Mouse (Mus musculus) midbrain, embryonic 13.5 days (tissue): ENCODE measurements around the gene Vmn1r27. TPM values are rescaled to one million over a fixed set of nuclear protein-coding genes. Genes with fewer than 3 reads are reported as not detected.

ENCODE experiments used
- ATAC-seq: fragments of 200-750 bp; cut with Nextera tagmentation; 2 replicates; pipeline ENCODE4 v1.8.0; 2017; ENCODE audit warnings: mild to moderate bottlenecking, moderate TSS enrichment, moderate library complexity
- H3K27ac ChIP-seq: fragments of 300-500 bp; sonication (generic); 2 replicates; pipeline ENCODE4 v1.5.1; 2015; ENCODE audit warnings: inconsistent platforms, mild to moderate bottlenecking, moderate library complexity
- H3K27me3 ChIP-seq: fragments of 300-500 bp; sonication (generic); 2 replicates; pipeline ENCODE4 v1.6.1; 2015; ENCODE audit warnings: mild to moderate bottlenecking, inconsistent platforms
- H3K36me3 ChIP-seq: fragments of 300-500 bp; sonication (generic); 2 replicates; pipeline ENCODE4 v1.6.1; 2015; ENCODE audit warnings: mild to moderate bottlenecking, inconsistent platforms
- H3K4me1 ChIP-seq: fragments of 300-500 bp; sonication (generic); replicated peaks from 2 replicates; pipeline ENCODE4 v1.6.1; 2015; ENCODE audit warnings: inconsistent platforms
- H3K4me2 ChIP-seq: fragments of 300-500 bp; sonication (generic); replicated peaks from 2 replicates; pipeline ENCODE4 v1.6.1; 2015; ENCODE audit warnings: moderate library complexity, mild to moderate bottlenecking, inconsistent platforms
- H3K4me3 ChIP-seq: fragments of 300-500 bp; sonication (generic); replicated peaks from 2 replicates; pipeline ENCODE4 v1.5.1; 2015; ENCODE audit warnings: mild to moderate bottlenecking, inconsistent platforms
- H3K9ac ChIP-seq: fragments of 300-500 bp; sonication (generic); replicated peaks from 2 replicates; pipeline ENCODE4 v1.6.1; 2015; ENCODE audit warnings: mild to moderate bottlenecking, inconsistent platforms
- H3K9me3 ChIP-seq: fragments of 300-500 bp; sonication (generic); 2 replicates; pipeline ENCODE4 v1.6.1; 2016; ENCODE audit warnings: mild to moderate bottlenecking, inconsistent platforms
- WGBS: fragments of 180-500 bp; shearing (Covaris S2); methylation state at CpG from one replicate; pipeline ENCODE4 v1.1.7; 2015; 5-methylcytosine and 5-hydroxymethylcytosine counted together
- polyA plus RNA-seq: library from polyadenylated mRNA; unstranded; fragments of >200 nt; fragmentation: Nextera tagmentation; extraction: Ambion mirVana; gene quantifications from 2 replicates; pipeline ENCODE4 v1.2.1, GENCODE M21; 2015

Vmn1r27 gene
- polyA plus RNA-seq, result not detected in 2 replicates

DNA sequence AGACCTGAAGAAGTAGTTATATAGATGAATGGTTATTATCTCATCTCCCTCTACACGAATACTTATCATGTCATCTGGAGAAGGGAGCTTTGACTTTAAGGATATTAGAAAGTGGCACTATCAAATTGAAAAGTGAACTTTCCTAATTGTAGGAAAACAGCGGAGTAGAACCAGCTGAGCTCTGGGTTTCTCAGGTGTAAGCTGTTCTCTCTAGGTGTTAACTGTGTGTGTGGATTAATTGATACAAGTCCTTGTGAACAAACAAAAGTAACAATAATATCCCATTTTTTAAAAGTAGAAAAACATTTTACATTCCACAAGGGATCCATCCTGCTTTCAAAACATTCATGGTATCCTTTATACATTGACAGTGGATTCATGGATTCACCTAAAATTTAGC is at the start of gene Vmn1r27:
Gene Vmn1r27 (minus strand): TSS at position 101 of the 400 bp plus-strand sequence.
- 87% methylated on average over 2 of the region's 2 CpGs for WGBS
- Histone ChIP-seq H3K9ac (no peak within 1 kb of the TSS), H3K27me3 (no peaks in the 10 kb centered on the region), H3K27ac (no peak within 1 kb of the TSS), H3K9me3 (no peaks in the 10 kb centered on the region), H3K4me3 (no peak within 1 kb of the TSS), H3K4me1 (no peaks in the 10 kb centered on the region), H3K4me2 (no peak within 1 kb of the TSS), H3K36me3 (no peaks in the 10 kb centered on the region)
- ATAC-seq, result no peak

DNA sequence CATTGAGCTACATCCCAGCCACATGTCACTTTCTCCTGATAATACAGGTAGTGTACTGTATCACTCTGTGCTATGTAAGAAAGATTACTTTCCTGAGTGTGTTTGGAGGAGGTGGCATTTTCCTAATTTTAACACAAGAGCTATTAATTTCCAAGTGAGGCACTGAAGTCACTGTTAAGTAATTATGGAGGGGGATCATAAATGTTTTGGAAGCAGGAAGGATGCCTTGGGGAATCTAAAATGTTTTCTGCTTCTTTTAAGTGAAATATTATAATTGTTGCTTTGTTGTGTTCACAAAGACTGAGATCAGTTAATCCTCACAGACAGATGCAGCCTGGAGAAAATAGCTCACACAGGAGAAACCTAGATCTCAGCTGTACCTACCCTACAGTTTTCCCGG is 43.1 kb upstream of the Vmn1r27 start, which contains the start of gene Vmn1r28:
Gene Vmn1r28 (plus strand): TSS at position 301 of the 400 bp plus-strand sequence.
- WGBS, result 88% methylated on average over 1 of the region's 1 CpGs
- no peak within 1 kb of the TSS for H3K4me2 ChIP-seq
- H3K4me3 ChIP-seq, result no peak within 1 kb of the TSS
- no peaks in the 10 kb centered on the region for H3K36me3 ChIP-seq
- H3K27ac ChIP-seq, result no peak within 1 kb of the TSS
- no peak within 1 kb of the TSS for H3K9ac ChIP-seq
- no peaks in the 10 kb centered on the region for H3K27me3 ChIP-seq
- no peak for ATAC-seq
- H3K9me3 ChIP-seq, result no peaks in the 10 kb centered on the region
- H3K4me1 ChIP-seq, result no peaks in the 10 kb centered on the region

DNA sequence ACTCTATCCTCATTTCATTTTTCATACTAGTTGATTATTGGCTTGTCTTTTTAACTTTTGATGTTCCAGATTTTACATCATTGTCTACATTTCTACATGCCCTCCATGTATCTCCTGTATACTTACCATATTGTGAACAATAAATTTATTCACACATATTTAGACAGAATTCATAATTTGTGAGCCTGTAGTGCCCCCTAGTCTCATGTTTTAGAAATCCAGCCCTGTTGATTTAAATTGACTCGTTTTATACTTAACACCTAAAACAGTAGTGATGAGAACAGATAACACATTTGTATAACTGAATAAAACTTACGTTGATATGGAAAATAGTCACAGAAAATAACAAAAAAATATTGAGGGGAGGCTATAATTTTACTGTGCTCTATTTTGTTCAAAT is 2.5 kb downstream of the Vmn1r27 start:
- Histone ChIP-seq H3K4me1 (no peaks in the 10 kb centered on the region), H3K27me3 (no peaks in the 10 kb centered on the region), H3K4me3 (no peak overlapping the region), H3K27ac (no peak overlapping the region), H3K9ac (no peak overlapping the region), H3K4me2 (no peak overlapping the region), H3K36me3 (no peaks in the 10 kb centered on the region), H3K9me3 (no peaks in the 10 kb centered on the region)
- ATAC-seq, result no peak
- 79% methylated on average over 2 of the region's 2 CpGs for WGBS

Other genes with a start within 250 kb of the Vmn1r27 start
- gene Vmn1r25, start 238.0 kb downstream of the Vmn1r27 start, polyA plus RNA-seq, result not detected in 2 replicates
- not detected in 2 replicates for gene Vmn1r26, start 203.7 kb downstream of the Vmn1r27 start, polyA plus RNA-seq
- not detected in 2 replicates for gene Vmn1r28, start 43.2 kb upstream of the Vmn1r27 start, polyA plus RNA-seq
- gene Vmn1r29, start 82.7 kb upstream of the Vmn1r27 start, polyA plus RNA-seq, result not detected in 2 replicates
- not detected in 2 replicates for gene Vmn1r30, start 224.6 kb upstream of the Vmn1r27 start, polyA plus RNA-seq